Mouse (Mus musculus): ENCODE measurements around the gene Neurod1. TPM values are rescaled to one million over a fixed set of nuclear protein-coding genes. Genes with fewer than 3 reads are reported as not detected.

Gene Neurod1
- polyA plus RNA-seq, 1 experiment from 2014 or later = 34.3 TPM

DNA sequence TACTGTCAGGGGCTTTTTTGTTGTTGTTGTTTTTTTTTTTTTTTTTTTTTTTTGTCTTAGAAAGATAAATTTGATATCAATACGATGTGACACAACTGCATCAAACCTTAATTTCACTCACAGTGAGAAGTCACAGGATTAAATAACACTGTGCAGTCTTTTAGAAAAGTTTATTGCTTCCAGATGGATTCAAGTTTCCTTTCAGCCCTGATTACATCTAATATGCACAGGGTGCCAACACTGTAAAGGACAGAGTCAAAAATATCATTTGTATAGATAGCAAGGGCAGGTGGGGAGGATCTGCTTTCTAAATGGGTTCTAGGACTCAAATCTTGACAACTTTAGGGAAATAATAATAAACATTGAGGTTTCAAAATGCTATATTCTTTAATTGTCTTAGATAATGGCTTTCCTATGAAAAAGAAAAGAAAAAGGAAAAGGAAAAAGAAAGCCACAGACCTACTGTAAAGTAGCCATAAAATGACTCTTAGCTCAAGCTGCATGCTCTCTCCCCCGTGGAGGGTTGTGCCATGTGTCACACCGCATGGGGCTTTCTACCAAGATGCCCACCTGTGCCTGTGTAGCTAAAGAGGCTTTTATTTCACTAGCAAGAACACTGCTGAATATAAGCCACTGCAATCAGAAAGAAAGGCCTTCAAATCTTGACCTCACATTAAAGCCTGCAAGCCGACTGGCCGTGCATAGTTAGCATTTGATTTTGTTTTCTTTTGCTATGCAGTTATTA, 50.7 kb downstream of the Neurod1 start:
- Histone ChIP-seq H3K4me2 (ENCODE audit: low read depth, low read length, severe bottlenecking) (no peak overlapping the region), H3K9ac (ENCODE audit: low read length) (no peak overlapping the region), H3K27me3 (ENCODE audit: control insufficient read depth, insufficient read depth, low read length) (no peaks in the 10 kb centered on the region), H3K4me1 (replicated peaks; ENCODE audit: control insufficient read depth, insufficient read depth, low read length) (no peaks in the 10 kb centered on the region), H3K9me3 (ENCODE audit: control insufficient read depth, low read length) (no peaks in the 10 kb centered on the region), H3K27ac (ENCODE audit: low read depth, low read length) (no peak overlapping the region), H3K36me3 (ENCODE audit: control insufficient read depth, insufficient read depth, low read length) (no peaks in the 10 kb centered on the region), H3K4me3 (ENCODE audit: low read depth, low read length) (no peak overlapping the region)
- 78% methylated on average over 5 of the region's 5 CpGs for WGBS
- ATAC-seq (replicated peaks; ENCODE audit: low FRiP score) (no peak), DNase-seq (ENCODE audit: low spot score) (no peak)

Other genes with a start within 250 kb of the Neurod1 start
- 8.2 and 8.8 TPM in 2 replicates for gene Itga4, start 201.3 kb downstream of the Neurod1 start, polyA plus RNA-seq (2014; fragmentation: Nextera tagmentation; extraction: Ambion mirVana)
- gene Cerkl, start within 50 bp of the Neurod1 start, polyA plus RNA-seq (2014; fragmentation: Nextera tagmentation; extraction: Ambion mirVana) = 1.2 and 2.2 TPM in 2 replicates
- gene Itprid2, start 178.6 kb upstream of the Neurod1 start, polyA plus RNA-seq (2014; fragmentation: Nextera tagmentation; extraction: Ambion mirVana) = 5.0 and 5.7 TPM in 2 replicates

All from forebrain, embryonic 11.5 days (tissue).